Mouse (Mus musculus): ENCODE results near the gene Slc9a2. TPM values are rescaled to one million over a fixed set of nuclear protein-coding genes. Genes with fewer than 3 reads are reported as not detected.

Slc9a2 gene
- 1.0 and 1.2 TPM in 2 replicates for polyA plus RNA-seq (2015; fragmentation: Nextera tagmentation; extraction: Ambion mirVana)

GRCm38 (mm10) chr1:40680067-40680867, at the start of gene Slc9a2:
Gene Slc9a2 (plus strand): TSS chr1:40680574.
- no peaks in the 10 kb centered on the region for H3K36me3 ChIP-seq
- peak within 1 kb of the TSS; percentile 7 for H3K9ac ChIP-seq
- peaks cover 23% of the 10 kb centered on the region for H3K4me1 ChIP-seq
- peaks cover 69% of the 10 kb centered on the region for H3K27me3 ChIP-seq
- H3K4me3 ChIP-seq (replicated peaks) = peak within 1 kb of the TSS; percentile 58
- 0 out of 2 replicates have a peak, but pooled peaks have one; percentile 16 for ATAC-seq (ENCODE audit: insufficient number of reproducible peaks, low FRiP score, low TSS enrichment, low read depth)
- H3K4me2 ChIP-seq (replicated peaks) = peak within 1 kb of the TSS; percentile 99
- no peaks in the 10 kb centered on the region for H3K9me3 ChIP-seq (replicated peaks)
- no peak within 1 kb of the TSS for H3K27ac ChIP-seq (replicated peaks)
- WGBS = 3% methylated on average over 25 of the region's 25 CpGs

GRCm38 (mm10) chr1:40632407-40633062, 47.8 kb upstream of the Slc9a2 start:
- Histone ChIP-seq H3K36me3 (no peaks in the 10 kb centered on the region), H3K4me3 (replicated peaks) (no peak overlapping the region), H3K4me2 (replicated peaks) (no peak overlapping the region), H3K4me1 (no peaks in the 10 kb centered on the region), H3K9me3 (replicated peaks) (no peaks in the 10 kb centered on the region), H3K9ac (no peak overlapping the region), H3K27me3 (no peaks in the 10 kb centered on the region), H3K27ac (replicated peaks) (no peak overlapping the region)
- no peak for ATAC-seq (ENCODE audit: insufficient number of reproducible peaks, low FRiP score, low TSS enrichment, low read depth)
- 58% methylated on average over 2 of the region's 2 CpGs for WGBS

- Histone ChIP-seq H3K9ac (no peak overlapping the region), H3K27ac (replicated peaks) (no peak overlapping the region), H3K27me3 (no peaks in the 10 kb centered on the region), H3K4me2 (replicated peaks) (no peak overlapping the region), H3K9me3 (replicated peaks) (no peaks in the 10 kb centered on the region), H3K4me3 (replicated peaks) (no peak overlapping the region), H3K36me3 (no peaks in the 10 kb centered on the region), H3K4me1 (no peaks in the 10 kb centered on the region)
- ATAC-seq (ENCODE audit: insufficient number of reproducible peaks, low FRiP score, low TSS enrichment, low read depth) = no peak
- WGBS = 66% methylated on average over 4 of the region's 4 CpGs
Measured at GRCm38 (mm10) chr1:40634608-40635007, 45.8 kb upstream of the Slc9a2 start.

DNA sequence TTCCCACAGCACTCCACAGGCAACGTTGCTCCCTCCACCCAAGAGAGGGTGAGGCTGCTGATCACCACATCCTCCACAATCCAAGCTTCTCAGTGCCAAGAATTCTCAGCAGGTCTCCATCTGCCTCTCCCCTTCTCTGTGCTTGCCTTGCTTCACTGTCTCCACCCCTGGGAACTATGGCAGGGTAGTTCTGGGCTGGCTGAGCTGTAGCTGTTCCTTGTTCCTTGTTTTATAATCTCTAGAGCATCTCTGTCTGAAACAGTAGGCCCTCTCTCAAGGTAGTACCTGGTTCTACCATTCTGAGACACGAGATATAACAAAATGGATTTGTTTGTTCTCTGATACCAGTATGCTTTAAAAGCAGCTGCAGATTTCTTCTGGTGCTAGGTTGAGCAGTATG, 32.1 kb upstream of the Slc9a2 start:
- 78% methylated on average over 2 of the region's 2 CpGs for WGBS
- no peaks in the 10 kb centered on the region for H3K27me3 ChIP-seq
- ATAC-seq (ENCODE audit: insufficient number of reproducible peaks, low FRiP score, low TSS enrichment, low read depth) = no peak

DNA sequence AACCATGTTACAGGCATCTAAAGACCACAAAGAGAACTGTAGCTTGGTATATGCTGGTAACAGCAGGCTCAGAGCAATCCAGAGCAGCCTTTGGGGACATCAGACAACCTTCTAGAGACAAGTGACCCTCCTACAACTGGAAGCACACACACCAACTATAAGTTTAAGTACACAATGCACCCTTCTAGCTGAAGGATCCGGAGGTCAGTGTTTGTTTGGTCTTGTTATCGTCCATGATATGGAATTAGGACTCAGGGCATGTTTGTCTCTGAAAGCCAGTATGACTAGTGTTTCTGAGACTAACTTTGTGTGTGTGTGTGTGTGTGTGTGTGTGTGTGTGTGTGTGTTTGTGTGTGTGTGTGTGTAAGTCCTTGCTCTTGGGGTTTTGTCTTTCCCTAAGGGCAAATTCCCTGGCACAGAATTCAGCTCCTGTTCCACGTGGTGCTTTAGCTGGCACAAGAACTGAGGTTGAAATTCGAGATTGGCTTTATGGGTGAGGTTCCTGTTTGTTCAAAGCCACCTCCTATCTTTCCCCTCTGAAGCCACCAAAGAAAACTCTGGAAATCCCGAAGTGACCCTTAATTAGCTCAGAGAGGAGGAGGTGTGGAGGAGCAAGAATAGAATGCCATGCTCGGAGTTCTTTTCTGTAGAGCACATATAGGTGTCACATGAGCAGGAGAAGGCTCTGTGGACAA, 29.4 kb upstream of the Slc9a2 start:
- no peaks in the 10 kb centered on the region for H3K9me3 ChIP-seq (replicated peaks)
- no peaks in the 10 kb centered on the region for H3K27me3 ChIP-seq
- H3K4me1 ChIP-seq = no peaks in the 10 kb centered on the region
- H3K9ac ChIP-seq = no peak overlapping the region
- no peak for ATAC-seq (ENCODE audit: insufficient number of reproducible peaks, low FRiP score, low TSS enrichment, low read depth)
- H3K36me3 ChIP-seq = no peaks in the 10 kb centered on the region
- no peak overlapping the region for H3K4me2 ChIP-seq (replicated peaks)
- H3K27ac ChIP-seq (replicated peaks) = no peak overlapping the region
- 51% methylated on average over 6 of the region's 6 CpGs for WGBS
- H3K4me3 ChIP-seq (replicated peaks) = no peak overlapping the region

More for the DNA sequence above, 32.1 kb upstream of the Slc9a2 start:
- H3K9ac ChIP-seq = no peak overlapping the region
- H3K27ac ChIP-seq (replicated peaks) = no peak overlapping the region
- H3K4me1 ChIP-seq = no peaks in the 10 kb centered on the region
- no peaks in the 10 kb centered on the region for H3K9me3 ChIP-seq (replicated peaks)
- no peaks in the 10 kb centered on the region for H3K36me3 ChIP-seq
- no peak overlapping the region for H3K4me3 ChIP-seq (replicated peaks)
- no peak overlapping the region for H3K4me2 ChIP-seq (replicated peaks)

- Histone ChIP-seq H3K27ac (replicated peaks) (no peak overlapping the region), H3K4me3 (replicated peaks) (no peak overlapping the region), H3K4me1 (no peaks in the 10 kb centered on the region), H3K4me2 (replicated peaks) (no peak overlapping the region), H3K27me3 (no peaks in the 10 kb centered on the region), H3K9ac (no peak overlapping the region), H3K9me3 (replicated peaks) (no peaks in the 10 kb centered on the region), H3K36me3 (no peaks in the 10 kb centered on the region)
- no peak for ATAC-seq (ENCODE audit: insufficient number of reproducible peaks, low FRiP score, low TSS enrichment, low read depth)
- 77% methylated on average over 4 of the region's 4 CpGs for WGBS
Measured at GRCm38 (mm10) chr1:40657035-40657434, 23.3 kb upstream of the Slc9a2 start.

- Histone ChIP-seq H3K36me3 (no peaks in the 10 kb centered on the region), H3K9me3 (replicated peaks) (no peaks in the 10 kb centered on the region), H3K9ac (no peak overlapping the region), H3K4me2 (replicated peaks) (no peak overlapping the region), H3K27ac (replicated peaks) (no peak overlapping the region), H3K4me3 (replicated peaks) (no peak overlapping the region), H3K27me3 (no peaks in the 10 kb centered on the region), H3K4me1 (no peaks in the 10 kb centered on the region)
- WGBS = 34% methylated on average over 8 of the region's 8 CpGs
- ATAC-seq (ENCODE audit: insufficient number of reproducible peaks, low FRiP score, low TSS enrichment, low read depth) = no peak
Measured at GRCm38 (mm10) chr1:40657978-40658496, 22.3 kb upstream of the Slc9a2 start.

DNA sequence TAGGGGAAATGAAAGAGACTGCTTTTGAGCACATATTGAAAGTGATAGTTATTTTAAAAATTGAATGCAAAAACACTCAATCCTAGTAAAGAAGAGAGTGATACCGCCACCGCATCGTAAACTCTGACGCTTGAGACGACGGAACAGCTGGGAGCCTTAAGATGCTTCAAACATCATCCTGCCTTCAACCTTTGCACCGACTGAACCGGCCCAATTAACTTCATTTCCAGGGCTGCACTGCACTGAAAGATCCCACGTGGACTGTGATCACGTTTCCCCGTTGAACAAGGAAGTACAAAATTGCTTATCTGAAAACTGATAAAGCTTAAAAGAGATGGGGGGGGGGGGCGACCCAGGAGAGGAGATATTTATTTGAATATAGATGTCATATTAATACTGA, 21.4 kb upstream of the Slc9a2 start:
- Histone ChIP-seq H3K27me3 (no peaks in the 10 kb centered on the region), H3K9me3 (replicated peaks) (no peaks in the 10 kb centered on the region), H3K27ac (replicated peaks) (no peak overlapping the region), H3K36me3 (no peaks in the 10 kb centered on the region), H3K4me2 (replicated peaks) (no peak overlapping the region), H3K4me1 (no peaks in the 10 kb centered on the region), H3K9ac (no peak overlapping the region), H3K4me3 (replicated peaks) (no peak overlapping the region)
- ATAC-seq (ENCODE audit: insufficient number of reproducible peaks, low FRiP score, low TSS enrichment, low read depth) = no peak
- 35% methylated on average over 12 of the region's 12 CpGs for WGBS

GRCm38 (mm10) chr1:40659496-40659895, 20.9 kb upstream of the Slc9a2 start:
- Histone ChIP-seq H3K4me2 (replicated peaks) (no peak overlapping the region; the same call in 1 of the 2 replicates), H3K9me3 (replicated peaks) (no peaks in the 10 kb centered on the region), H3K9ac (no peak overlapping the region), H3K36me3 (no peaks in the 10 kb centered on the region), H3K27ac (replicated peaks) (no peak overlapping the region), H3K4me1 (no peaks in the 10 kb centered on the region), H3K27me3 (no peaks in the 10 kb centered on the region), H3K4me3 (replicated peaks) (no peak overlapping the region)
- ATAC-seq (ENCODE audit: insufficient number of reproducible peaks, low FRiP score, low TSS enrichment, low read depth) = no peak
- WGBS = 32% methylated on average over 9 of the region's 9 CpGs

DNA sequence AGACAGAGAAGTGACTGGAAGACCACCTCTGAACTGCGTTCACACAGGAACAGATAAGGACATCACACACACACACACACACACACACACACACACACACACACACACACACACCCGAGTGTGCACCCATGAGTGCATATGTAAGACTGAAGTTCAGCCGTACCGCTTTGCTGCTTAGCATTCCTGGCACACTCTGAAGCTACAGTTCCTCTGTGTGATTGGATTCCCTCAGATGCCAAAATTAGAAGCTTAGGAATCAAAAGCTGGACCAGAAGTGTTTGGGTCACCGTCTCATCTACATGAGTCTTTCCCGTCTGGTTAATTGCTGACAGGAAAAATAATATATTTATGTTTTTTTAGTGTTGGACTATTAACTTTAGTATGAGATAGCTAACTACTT, 19.5 kb upstream of the Slc9a2 start:
- Histone ChIP-seq H3K4me3 (replicated peaks) (no peak overlapping the region), H3K9ac (no peak overlapping the region), H3K36me3 (no peaks in the 10 kb centered on the region), H3K9me3 (replicated peaks) (no peaks in the 10 kb centered on the region), H3K27me3 (no peaks in the 10 kb centered on the region), H3K4me1 (no peaks in the 10 kb centered on the region), H3K4me2 (replicated peaks) (no peak overlapping the region), H3K27ac (replicated peaks) (no peak overlapping the region)
- ATAC-seq (ENCODE audit: insufficient number of reproducible peaks, low FRiP score, low TSS enrichment, low read depth) = no peak
- 62% methylated on average over 6 of the region's 6 CpGs for WGBS
